Mouse (Mus musculus) spleen, postnatal 36 days (tissue): ENCODE measurements around the gene Mlst8.
"Not testable (repeated sequence)": the region's sequence is repeated elsewhere in the genome, so short reads cannot be mapped to it uniquely, and the experiment has no call there.

Source experiments
- DNase-seq, 2 experiments: peaks; one replicate each; pipeline ENCODE4 v3.0.0; 2022; ENCODE audit warnings: low spot score in 2 of 2, mixed read lengths in 1 of 2

Gene Mlst8

GRCm38 (mm10) chr17:24426471-24427169 is 52.3 kb downstream of the Mlst8 start, which contains the start of gene Eci1:
TSS of gene Eci1 (plus strand) at chr17:24426641.
- peak; percentile 93 to 94 for DNase-seq

GRCm38 (mm10) chr17:24425905-24426304 is 53.0 kb downstream of the Mlst8 start:
- no peak for DNase-seq

- DNase-seq = not testable (repeated sequence)
Measured at GRCm38 (mm10) chr17:24425326-24425725, 53.6 kb downstream of the Mlst8 start.

- no peak for DNase-seq
Measured at GRCm38 (mm10) chr17:24424489-24424888, 54.4 kb downstream of the Mlst8 start.
